Mouse (Mus musculus): Measurements from ENCODE around the gene Exoc6b. TPM values are rescaled to one million over a fixed set of nuclear protein-coding genes. Genes with fewer than 3 reads are reported as not detected.

The Exoc6b gene
- total RNA-seq, 2 experiments from 2014 or later, result 0.26 to 0.38 TPM

- no peak for ATAC-seq (replicated peaks; ENCODE audit: low FRiP score, poor library complexity, severe bottlenecking)
These were observed 317.9 kb downstream of the Exoc6b start for GRCm38 (mm10) chr6:84751409-84751808.

- ATAC-seq (replicated peaks; ENCODE audit: low FRiP score, poor library complexity, severe bottlenecking), result no peak
These were observed 322.4 kb downstream of the Exoc6b start for GRCm38 (mm10) chr6:84746847-84747395.

GRCm38 (mm10) chr6:84746193-84746846 is 323.0 kb downstream of the Exoc6b start:
- ATAC-seq (replicated peaks; ENCODE audit: low FRiP score, poor library complexity, severe bottlenecking), result no peak

DNA sequence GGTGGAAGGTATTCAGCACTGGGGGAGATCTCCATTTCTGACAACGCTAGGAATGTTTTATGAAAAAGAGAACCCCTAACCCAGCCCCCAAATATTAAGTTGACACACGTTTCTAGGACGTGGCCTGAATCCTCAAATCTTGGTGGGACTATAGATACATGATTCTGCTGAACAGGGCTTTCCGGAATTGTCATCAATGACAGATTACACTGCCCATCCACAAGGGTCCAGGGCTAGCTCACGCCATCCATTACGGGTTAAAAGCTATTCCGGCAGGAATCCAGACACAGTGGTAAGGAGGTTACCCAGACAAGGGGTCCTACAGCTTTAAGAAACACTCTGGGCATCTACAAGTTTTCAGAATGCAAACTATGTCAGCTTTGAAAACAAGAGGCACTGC is 323.7 kb downstream of the Exoc6b start:
- ATAC-seq (replicated peaks; ENCODE audit: low FRiP score, poor library complexity, severe bottlenecking), result no peak

GRCm38 (mm10) chr6:84742227-84742626 is 327.1 kb downstream of the Exoc6b start:
- no peak for ATAC-seq (replicated peaks; ENCODE audit: low FRiP score, poor library complexity, severe bottlenecking)

DNA sequence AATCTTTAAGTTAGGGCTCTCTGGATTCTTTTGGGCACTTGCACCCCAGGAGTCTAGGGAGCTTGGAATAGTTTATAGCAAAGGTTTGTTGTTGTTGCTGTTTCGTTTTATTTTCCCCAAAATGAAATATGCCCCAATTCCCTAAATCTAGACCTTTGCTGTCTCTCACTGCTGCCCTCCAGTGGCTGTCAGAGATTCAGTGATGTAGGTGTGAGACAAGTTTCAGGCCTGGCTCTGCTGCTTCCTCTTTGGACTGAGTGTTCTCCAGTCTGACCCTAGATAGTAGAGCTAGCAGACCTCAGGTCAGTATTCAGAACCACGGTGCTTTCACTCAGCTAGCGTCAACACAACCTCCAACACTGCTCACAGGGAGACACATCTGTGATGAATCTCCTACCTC is 332.4 kb downstream of the Exoc6b start:
- ATAC-seq (replicated peaks; ENCODE audit: low FRiP score, poor library complexity, severe bottlenecking), result no peak

DNA sequence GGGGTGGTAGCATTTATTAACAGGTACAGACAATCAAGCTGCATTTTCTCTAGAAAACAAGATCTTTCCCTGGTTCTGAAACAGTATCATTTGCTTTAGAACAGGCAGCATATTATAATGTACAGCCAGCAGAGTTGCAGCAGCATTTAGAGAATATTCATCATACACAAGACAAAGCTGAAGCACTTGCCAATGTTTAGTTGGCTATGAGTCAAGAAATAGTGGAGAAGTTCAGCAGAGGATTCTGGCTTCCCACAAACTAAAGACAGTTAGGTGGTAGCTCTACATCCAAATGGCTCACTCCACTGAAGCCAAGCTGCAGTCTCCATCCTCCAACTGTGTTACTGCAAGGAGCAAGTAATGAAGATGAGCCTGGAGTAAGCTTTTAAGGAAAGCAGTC is 342.4 kb downstream of the Exoc6b start:
- ATAC-seq (replicated peaks; ENCODE audit: low FRiP score, poor library complexity, severe bottlenecking), result no peak

DNA sequence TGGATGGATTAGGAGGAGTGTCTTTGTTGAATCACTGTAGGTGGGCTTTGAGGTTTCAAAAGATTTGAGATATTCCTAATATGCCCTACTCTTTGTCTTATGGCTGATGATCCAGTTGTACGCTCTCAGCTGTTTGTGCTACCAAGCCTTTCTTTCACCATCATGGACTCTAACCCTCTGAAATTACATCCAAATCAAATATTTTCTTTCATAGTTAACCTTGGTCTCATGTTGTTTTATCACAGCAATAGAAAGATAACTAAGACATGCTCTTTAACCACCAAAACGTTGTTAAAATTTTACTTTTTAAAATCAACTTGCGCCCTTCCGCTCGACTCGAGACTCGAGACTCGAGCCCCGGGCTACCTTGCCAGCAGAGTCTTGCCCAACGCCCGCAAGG is 356.1 kb downstream of the Exoc6b start:
- ATAC-seq (replicated peaks; ENCODE audit: low FRiP score, poor library complexity, severe bottlenecking), result no peak

- no peak for ATAC-seq (replicated peaks; ENCODE audit: low FRiP score, poor library complexity, severe bottlenecking)
These were observed 358.5 kb downstream of the Exoc6b start for GRCm38 (mm10) chr6:84710831-84711230.

DNA sequence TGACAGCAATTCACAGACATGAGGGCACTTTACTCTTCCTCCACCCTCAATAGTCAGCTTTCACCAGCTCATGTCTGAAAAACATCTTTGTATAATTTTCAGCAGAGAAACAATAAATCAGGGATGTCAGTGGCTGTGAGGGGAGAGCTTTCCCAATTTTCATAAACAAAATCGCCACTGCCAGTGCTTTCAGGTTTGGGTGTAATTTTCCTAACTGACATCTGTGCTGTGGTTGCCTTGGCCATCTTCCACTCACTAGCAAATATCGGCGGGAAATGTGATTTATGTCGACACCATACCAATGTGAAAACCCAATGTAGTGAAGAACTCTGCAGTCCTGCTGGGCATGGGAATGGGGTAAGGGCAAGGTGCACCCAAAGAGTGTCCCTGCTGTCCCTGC is 360.7 kb downstream of the Exoc6b start:
- ATAC-seq (replicated peaks; ENCODE audit: low FRiP score, poor library complexity, severe bottlenecking), result no peak

GRCm38 (mm10) chr6:84699579-84699978 is 369.7 kb downstream of the Exoc6b start:
- no peak for ATAC-seq (replicated peaks; ENCODE audit: low FRiP score, poor library complexity, severe bottlenecking)

DNA sequence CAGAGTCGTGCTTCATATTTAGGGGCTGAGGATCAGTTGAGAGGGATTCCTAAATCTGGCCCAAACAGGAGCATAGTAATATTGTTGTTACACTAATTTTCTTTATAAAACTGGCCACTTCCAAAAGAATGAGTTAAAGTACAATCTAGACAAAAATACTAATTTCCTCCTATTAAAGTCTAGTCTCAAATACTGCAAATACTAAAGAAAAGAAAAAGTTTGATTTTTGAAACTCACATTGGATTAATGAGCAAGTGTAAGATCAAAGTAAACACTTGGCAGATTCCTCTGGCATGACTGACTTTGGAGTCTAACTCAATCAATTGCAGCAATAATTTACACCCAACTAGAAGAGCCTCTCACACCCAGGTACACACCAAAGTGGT is 371.0 kb downstream of the Exoc6b start:
- ATAC-seq (replicated peaks; ENCODE audit: low FRiP score, poor library complexity, severe bottlenecking), result no peak

GRCm38 (mm10) chr6:84697474-84698287 is 371.6 kb downstream of the Exoc6b start:
- ATAC-seq (replicated peaks; ENCODE audit: low FRiP score, poor library complexity, severe bottlenecking), result no peak

DNA sequence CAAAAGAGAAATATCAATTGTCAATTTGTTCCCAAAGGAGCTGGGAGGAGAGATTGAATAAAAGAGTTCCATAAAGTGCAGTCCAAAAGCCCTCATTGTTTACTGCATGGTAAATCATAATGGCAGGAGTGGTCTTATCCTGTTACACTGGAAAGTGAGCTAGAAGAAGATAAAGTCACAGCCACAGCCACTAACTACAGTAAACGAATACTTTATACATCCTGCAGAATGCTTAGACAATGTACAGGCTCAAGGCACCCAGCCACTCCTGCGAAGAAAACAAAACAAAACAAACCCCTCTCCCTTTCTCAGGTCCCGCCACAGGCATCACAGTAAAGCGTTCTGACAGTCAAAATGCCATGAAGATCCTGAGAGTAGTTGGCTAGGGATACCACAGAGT is 375.5 kb downstream of the Exoc6b start:
- no peak for ATAC-seq (replicated peaks; ENCODE audit: low FRiP score, poor library complexity, severe bottlenecking)

- no peak for ATAC-seq (replicated peaks; ENCODE audit: low FRiP score, poor library complexity, severe bottlenecking)
These were observed 376.1 kb downstream of the Exoc6b start for GRCm38 (mm10) chr6:84693204-84693603.

DNA sequence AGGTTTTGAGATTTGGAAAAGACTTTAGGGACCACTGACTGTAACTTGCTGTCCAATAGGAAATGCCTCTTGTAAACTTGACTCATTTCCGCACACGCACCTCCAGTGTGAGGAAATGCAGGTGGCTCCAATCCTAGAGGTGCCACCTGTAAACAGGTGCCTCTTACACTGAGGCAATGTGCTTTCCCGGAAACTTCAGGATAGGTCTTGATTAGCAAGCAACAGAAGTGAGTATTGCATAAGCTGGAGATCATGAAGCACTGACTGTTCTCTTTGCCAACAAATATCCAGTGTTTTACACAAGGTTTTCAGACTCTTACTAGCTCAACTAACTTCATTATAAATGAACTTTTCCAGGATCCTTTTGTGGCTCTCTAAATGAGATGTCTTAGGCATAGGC is 377.4 kb downstream of the Exoc6b start:
- ATAC-seq (replicated peaks; ENCODE audit: low FRiP score, poor library complexity, severe bottlenecking), result no peak

- ATAC-seq (replicated peaks; ENCODE audit: low FRiP score, poor library complexity, severe bottlenecking), result no peak
These were observed 391.5 kb downstream of the Exoc6b start for GRCm38 (mm10) chr6:84677770-84678169.

GRCm38 (mm10) chr6:84674936-84675335 is 394.4 kb downstream of the Exoc6b start:
- no peak for ATAC-seq (replicated peaks; ENCODE audit: low FRiP score, poor library complexity, severe bottlenecking)

- ATAC-seq (replicated peaks; ENCODE audit: low FRiP score, poor library complexity, severe bottlenecking), result no peak
These were observed 395.2 kb downstream of the Exoc6b start for GRCm38 (mm10) chr6:84674136-84674535.

- no peak for ATAC-seq (replicated peaks; ENCODE audit: low FRiP score, poor library complexity, severe bottlenecking)
These were observed 407.7 kb downstream of the Exoc6b start for GRCm38 (mm10) chr6:84661451-84662112.

DNA sequence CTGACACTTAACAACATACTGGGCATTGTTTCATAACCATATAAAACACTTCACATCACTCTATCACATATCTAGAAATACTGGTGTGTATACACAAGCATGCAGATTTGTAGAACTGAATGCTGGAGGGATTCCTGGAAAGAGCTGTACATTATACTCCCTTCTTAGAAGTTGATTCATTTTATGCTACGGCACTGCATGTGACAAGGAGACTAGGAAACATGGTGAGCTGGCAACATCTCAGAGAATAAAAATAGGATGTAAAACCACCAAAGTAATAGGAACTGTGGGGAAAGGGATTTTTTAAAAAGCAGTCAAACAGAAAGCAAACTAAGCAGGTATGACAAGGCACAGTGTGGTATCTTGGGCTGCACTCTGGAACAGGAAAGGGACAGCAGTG is 408.3 kb downstream of the Exoc6b start:
- no peak for ATAC-seq (replicated peaks; ENCODE audit: low FRiP score, poor library complexity, severe bottlenecking)

Data from erythroblast, adult 5-6 weeks (primary cell).